Mouse (Mus musculus) liver, adult 2 months (tissue): ENCODE measurements at regions not wholly inside any gene's neighbourhood (a gene's known extent, or its start where the extent isn't known, plus 50 kb on each side); places are given as distances from the start of the nearest gene placed in this dataset.

ENCODE experiments used
- DNase-seq: peaks from one replicate; pipeline ENCODE4 v3.0.0-alpha.2; 2011; ENCODE audit warnings: low read depth, low spot score; ENCODE audit errors: extremely low read depth
- H3K27ac ChIP-seq: fragments of 200-500 bp; replicated peaks from 2 replicates; pipeline ENCODE4 v1.5.1; 2012; ENCODE audit warnings: low read depth, mild to moderate bottlenecking, control low read depth, inconsistent platforms, low read length; ENCODE audit not compliant: insufficient read depth
- H3K27me3 ChIP-seq: fragments of 200-500 bp; 2 replicates; pipeline ENCODE4 v1.6.1; 2012; ENCODE audit warnings: mild to moderate bottlenecking, moderate library complexity, low read length, inconsistent platforms; ENCODE audit not compliant: control insufficient read depth, insufficient read depth
- H3K36me3 ChIP-seq: fragments of 200-500 bp; 2 replicates; pipeline ENCODE4 v1.6.1; 2012; ENCODE audit warnings: low read length, inconsistent platforms; ENCODE audit not compliant: control insufficient read depth, insufficient read depth
- H3K4me1 ChIP-seq: fragments of 200-500 bp; 2 replicates; pipeline ENCODE4 v1.6.1; 2011; ENCODE audit warnings: low read length; ENCODE audit not compliant: control insufficient read depth, insufficient read depth
- H3K4me3 ChIP-seq: fragments of 200-500 bp; 2 replicates; pipeline ENCODE4 v1.5.1; 2011; ENCODE audit warnings: low read depth, mild to moderate bottlenecking, control low read depth, low read length, moderate library complexity; ENCODE audit not compliant: insufficient read depth
- H3K79me2 ChIP-seq: fragments of 200-500 bp; 2 replicates; pipeline ENCODE4 v1.6.1; 2012; ENCODE audit warnings: inconsistent platforms, mild to moderate bottlenecking, low read length, moderate library complexity; ENCODE audit not compliant: control insufficient read depth, insufficient read depth
- H3K9ac ChIP-seq: fragments of 200-500 bp; 2 replicates; pipeline ENCODE4 v1.6.1; 2012; ENCODE audit warnings: low read depth, mild to moderate bottlenecking, control low read depth, inconsistent platforms, low read length
- CTCF ChIP-seq: fragments of 200-500 bp; IDR thresholded peaks from 2 replicates; pipeline ENCODE4 v1.5.1; 2011; ENCODE audit warnings: low read depth, low read length, control low read depth
- POLR2A ChIP-seq: fragments of 200-500 bp; IDR thresholded peaks from 2 replicates; pipeline ENCODE4 v1.6.1; 2011; ENCODE audit warnings: low read length, control low read depth; ENCODE audit not compliant: insufficient read depth; ENCODE audit errors: extremely low read depth
- WGBS: fragments of 180-500 bp; shearing (Covaris S2); methylation state at CpG from one replicate; pipeline ENCODE4 v1.1.7; 2018; 5-methylcytosine and 5-hydroxymethylcytosine counted together

DNA sequence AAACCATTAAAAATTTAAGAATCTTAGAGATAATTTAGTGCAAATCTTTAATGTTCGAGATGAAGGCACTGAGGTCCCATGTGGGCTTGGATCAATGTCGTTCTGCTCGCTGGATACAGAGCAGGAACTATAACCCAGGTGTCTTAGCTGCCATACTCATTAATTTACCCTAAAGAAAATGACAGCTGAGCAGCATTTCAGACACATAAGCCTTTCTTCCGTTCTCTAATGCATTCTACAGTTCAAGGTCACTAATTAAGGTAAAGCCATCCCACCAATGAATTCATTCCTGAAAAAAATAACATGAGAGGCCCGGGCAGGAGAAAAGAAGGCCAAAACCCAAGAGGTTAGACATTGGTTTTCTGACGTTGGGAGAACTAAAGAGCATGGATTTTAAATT lies 670.3 kb downstream of the Basp1 start:
- WGBS: 68% methylated on average over 6 of the region's 6 CpGs
- no peaks in the 10 kb centered on the region for H3K4me1 ChIP-seq

DNA sequence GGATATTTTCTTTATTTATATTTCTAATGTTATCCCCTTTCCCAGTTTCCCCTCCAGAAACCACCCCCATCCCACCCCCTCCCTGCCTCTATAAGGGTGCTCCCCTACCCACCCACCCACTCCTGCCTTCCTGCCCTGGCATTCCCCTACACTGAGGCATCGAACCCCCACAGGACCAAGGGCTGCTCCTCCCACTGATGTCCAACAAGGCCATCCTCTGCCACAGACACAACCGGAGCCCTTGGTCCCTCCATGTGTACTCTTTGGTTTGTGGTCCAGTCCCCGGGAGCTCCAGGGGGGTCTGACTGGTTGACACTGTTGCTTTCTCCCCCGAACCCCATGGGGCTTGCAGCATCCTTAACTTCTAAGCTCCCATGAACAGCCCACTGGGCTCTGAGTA lies 688.4 kb downstream of the Basp1 start:
- Histone ChIP-seq H3K27me3 (no peaks in the 10 kb centered on the region), H3K79me2 (no peaks in the 10 kb centered on the region), H3K9ac (no peak overlapping the region), H3K36me3 (no peaks in the 10 kb centered on the region), H3K4me1 (no peaks in the 10 kb centered on the region), H3K4me3 (no peak overlapping the region), H3K27ac (no peak overlapping the region)
- no peak for DNase-seq
- 82% methylated on average over 4 of the region's 4 CpGs for WGBS
- TF ChIP-seq CTCF: no peak
- TF ChIP-seq POLR2A: no peak

More for the DNA sequence above, 670.3 kb downstream of the Basp1 start:
- H3K9ac ChIP-seq: no peak overlapping the region
- H3K36me3 ChIP-seq: no peaks in the 10 kb centered on the region
- no peak for DNase-seq
- H3K27me3 ChIP-seq: no peaks in the 10 kb centered on the region
- no peaks in the 10 kb centered on the region for H3K79me2 ChIP-seq
- no peak for TF ChIP-seq POLR2A
- no peak overlapping the region for H3K4me3 ChIP-seq
- no peak overlapping the region for H3K27ac ChIP-seq

DNA sequence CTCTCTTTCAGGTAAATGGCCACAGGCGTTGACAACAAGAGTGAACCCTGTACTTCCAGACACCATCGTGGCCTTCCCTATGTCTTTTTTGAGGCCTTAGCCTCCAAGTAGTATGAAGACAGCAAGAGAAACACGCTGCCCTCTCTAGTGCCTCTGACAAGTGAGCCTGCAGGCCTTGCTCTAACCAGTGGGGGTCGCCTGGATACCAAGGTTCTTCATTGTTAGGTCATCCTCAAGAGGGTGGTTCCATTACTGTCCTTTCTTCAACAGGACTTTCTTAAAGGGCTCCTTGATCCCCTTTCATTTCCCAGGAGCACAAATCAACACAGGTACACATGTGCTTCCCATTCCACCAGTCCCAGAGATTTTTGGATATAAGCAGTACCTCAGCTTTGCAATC lies 688.9 kb downstream of the Basp1 start:
- Histone ChIP-seq H3K4me1 (no peaks in the 10 kb centered on the region), H3K79me2 (no peaks in the 10 kb centered on the region), H3K4me3 (no peak overlapping the region), H3K27me3 (no peaks in the 10 kb centered on the region), H3K36me3 (no peaks in the 10 kb centered on the region), H3K27ac (no peak overlapping the region), H3K9ac (no peak overlapping the region)
- WGBS: 46% methylated on average over 4 of the region's 4 CpGs
- no peak for DNase-seq
- no peak for TF ChIP-seq POLR2A

DNA sequence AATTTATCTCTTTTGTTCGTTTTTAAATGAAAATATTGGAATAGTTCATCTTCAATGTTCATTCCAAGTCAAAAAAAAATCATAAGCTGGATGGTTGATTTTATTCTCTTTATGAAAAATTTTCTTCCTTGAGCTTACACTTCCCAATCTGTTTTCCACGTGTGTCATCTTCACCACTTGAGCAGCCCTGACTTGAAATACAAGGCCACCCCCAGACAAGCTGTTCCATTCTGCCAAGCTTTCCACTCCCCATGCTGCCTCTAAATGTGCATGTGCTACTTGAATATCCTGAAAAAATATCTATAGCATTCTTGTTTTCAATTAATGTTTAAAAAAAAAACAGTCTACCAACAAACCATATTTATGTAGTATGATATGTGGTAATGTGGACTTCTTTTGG lies 693.2 kb downstream of the Basp1 start:
- Histone ChIP-seq H3K4me1 (no peaks in the 10 kb centered on the region), H3K27me3 (no peaks in the 10 kb centered on the region), H3K36me3 (no peaks in the 10 kb centered on the region), H3K79me2 (no peaks in the 10 kb centered on the region), H3K9ac (no peak overlapping the region), H3K4me3 (no peak overlapping the region), H3K27ac (no peak overlapping the region)
- DNase-seq: no peak
- TF ChIP-seq POLR2A (no peak), CTCF (no peak)
- WGBS: 49% methylated on average over 2 of the region's 2 CpGs

DNA sequence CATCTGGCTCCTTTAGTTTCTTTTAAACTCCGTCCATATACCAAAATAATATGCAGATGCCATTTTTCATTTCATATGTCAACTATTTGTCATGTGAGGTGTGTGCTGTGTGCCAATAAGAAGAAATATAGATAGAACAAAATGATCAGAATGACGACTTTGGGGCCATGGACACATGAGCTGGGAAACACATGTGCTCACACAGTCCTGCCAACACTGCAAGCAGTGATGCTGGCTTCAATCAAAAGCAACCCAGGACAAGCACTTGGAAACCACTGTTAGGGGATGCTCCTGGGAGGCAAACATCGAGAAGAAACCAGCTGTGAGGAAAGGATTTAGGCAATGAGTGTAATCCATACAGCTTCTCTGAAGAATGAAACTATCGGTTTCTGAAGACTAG lies 731.4 kb downstream of the Basp1 start:
- Histone ChIP-seq H3K36me3 (no peaks in the 10 kb centered on the region), H3K9ac (no peak overlapping the region), H3K27ac (no peak overlapping the region), H3K4me1 (no peaks in the 10 kb centered on the region), H3K4me3 (no peak overlapping the region), H3K27me3 (no peaks in the 10 kb centered on the region), H3K79me2 (no peaks in the 10 kb centered on the region)
- TF ChIP-seq CTCF: no peak
- DNase-seq: no peak
- 65% methylated on average over 4 of the region's 4 CpGs for WGBS

DNA sequence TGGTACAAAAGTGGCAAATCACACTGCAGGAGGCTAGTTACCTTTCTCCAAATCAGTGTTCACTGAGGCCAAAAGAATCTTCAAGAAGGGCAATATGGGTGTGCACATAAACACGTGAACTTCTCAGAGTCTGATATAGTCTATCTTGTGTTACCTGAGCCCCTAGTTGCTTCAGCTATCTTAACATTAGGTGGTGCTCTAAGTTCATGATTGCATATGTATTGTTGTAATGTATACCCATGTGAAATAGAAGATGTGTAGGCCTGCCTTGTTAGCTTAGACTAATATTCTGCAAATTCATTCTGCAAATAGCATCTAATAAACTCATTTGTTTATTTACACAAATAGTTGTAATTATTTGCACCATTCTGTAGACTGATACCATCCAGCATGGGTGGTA lies 764.6 kb downstream of the Basp1 start:
- no peak overlapping the region for H3K27ac ChIP-seq
- no peak for DNase-seq
- no peak overlapping the region for H3K9ac ChIP-seq
- TF ChIP-seq POLR2A (no peak), CTCF (no peak)
- 64% methylated on average over 1 of the region's 1 CpGs for WGBS
- no peaks in the 10 kb centered on the region for H3K79me2 ChIP-seq
- H3K4me1 ChIP-seq: no peaks in the 10 kb centered on the region
- H3K36me3 ChIP-seq: no peaks in the 10 kb centered on the region
- no peak overlapping the region for H3K4me3 ChIP-seq
- H3K27me3 ChIP-seq: no peaks in the 10 kb centered on the region
